Mouse (Mus musculus): ENCODE data around the gene St5. TPM values are rescaled to one million over a fixed set of nuclear protein-coding genes. Genes with fewer than 3 reads are reported as not detected.

St5 gene
- polyA plus RNA-seq, 1 experiment from 2014 or later = 68.7 TPM

DNA sequence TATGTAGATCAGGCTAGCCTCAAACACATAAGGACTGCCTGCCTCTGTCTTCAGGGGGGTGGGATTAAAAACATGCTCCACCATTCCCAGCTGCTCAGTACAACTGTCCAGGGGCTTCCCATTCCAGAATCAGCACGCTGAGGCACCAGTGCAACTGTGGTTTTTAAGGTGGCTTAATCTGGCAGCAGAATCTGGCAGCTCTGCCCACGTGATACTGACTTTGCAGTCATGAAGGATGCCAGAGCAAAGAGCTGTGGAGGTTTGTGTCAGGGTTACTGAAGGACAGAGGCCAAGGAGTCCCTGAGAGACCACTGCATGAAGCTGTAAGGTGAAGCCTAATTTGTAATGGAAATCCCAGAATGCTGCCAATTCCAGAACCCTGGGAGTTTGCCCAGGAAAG lies 192.6 kb downstream of the St5 start:
- no peak overlapping the region for H3K9ac ChIP-seq (ENCODE audit: low read length)
- no peaks in the 10 kb centered on the region for H3K27me3 ChIP-seq (replicated peaks; ENCODE audit: control insufficient read depth, insufficient read depth, low read length)
- H3K4me3 ChIP-seq (ENCODE audit: low read depth, low read length) = no peak overlapping the region
- no peaks in the 10 kb centered on the region for H3K36me3 ChIP-seq (ENCODE audit: control insufficient read depth, insufficient read depth, low read length)
- no peaks in the 10 kb centered on the region for H3K4me1 ChIP-seq (replicated peaks; ENCODE audit: control insufficient read depth, insufficient read depth, low read length)
- H3K27ac ChIP-seq (ENCODE audit: low read depth) = no peak overlapping the region
- no peak for ATAC-seq (replicated peaks; ENCODE audit: low FRiP score, low TSS enrichment, low read depth)
- no peaks in the 10 kb centered on the region for H3K9me3 ChIP-seq (ENCODE audit: control insufficient read depth, low read length)
- H3K4me2 ChIP-seq (ENCODE audit: low read length) = no peak overlapping the region
- no peak for DNase-seq (ENCODE audit: low spot score)
- WGBS = 64% methylated on average over 2 of the region's 2 CpGs

GRCm38 (mm10) chr7:109508034-109508433 lies 195.4 kb downstream of the St5 start, which contains the start of gene Trim66:
TSS of gene Trim66 (minus strand) at chr7:109508134.
- Histone ChIP-seq H3K36me3 (ENCODE audit: control insufficient read depth, insufficient read depth, low read length) (no peaks in the 10 kb centered on the region), H3K27ac (ENCODE audit: low read depth) (no peak within 1 kb of the TSS), H3K4me1 (replicated peaks; ENCODE audit: control insufficient read depth, insufficient read depth, low read length) (no peaks in the 10 kb centered on the region), H3K9ac (ENCODE audit: low read length) (no peak within 1 kb of the TSS), H3K9me3 (ENCODE audit: control insufficient read depth, low read length) (no peaks in the 10 kb centered on the region), H3K4me2 (ENCODE audit: low read length) (no peak within 1 kb of the TSS), H3K27me3 (replicated peaks; ENCODE audit: control insufficient read depth, insufficient read depth, low read length) (no peaks in the 10 kb centered on the region), H3K4me3 (ENCODE audit: low read depth, low read length) (no peak within 1 kb of the TSS)
- DNase-seq (ENCODE audit: low spot score) = no peak
- ATAC-seq (replicated peaks; ENCODE audit: low FRiP score, low TSS enrichment, low read depth) = no peak
- WGBS = 88% methylated on average over 4 of the region's 4 CpGs

- Histone ChIP-seq H3K4me2 (ENCODE audit: low read length) (no peak overlapping the region), H3K36me3 (ENCODE audit: control insufficient read depth, insufficient read depth, low read length) (no peaks in the 10 kb centered on the region), H3K4me3 (ENCODE audit: low read depth, low read length) (no peak overlapping the region), H3K9ac (ENCODE audit: low read length) (no peak overlapping the region), H3K27me3 (replicated peaks; ENCODE audit: control insufficient read depth, insufficient read depth, low read length) (no peaks in the 10 kb centered on the region), H3K4me1 (replicated peaks; ENCODE audit: control insufficient read depth, insufficient read depth, low read length) (no peaks in the 10 kb centered on the region), H3K27ac (ENCODE audit: low read depth) (no peak overlapping the region), H3K9me3 (ENCODE audit: control insufficient read depth, low read length) (no peaks in the 10 kb centered on the region)
- WGBS = 53% methylated on average over 9 of the region's 9 CpGs
- DNase-seq (ENCODE audit: low spot score) = no peak
- no peak for ATAC-seq (replicated peaks; ENCODE audit: low FRiP score, low TSS enrichment, low read depth)
These were observed 195.8 kb downstream of the St5 start for GRCm38 (mm10) chr7:109507572-109507971.

DNA sequence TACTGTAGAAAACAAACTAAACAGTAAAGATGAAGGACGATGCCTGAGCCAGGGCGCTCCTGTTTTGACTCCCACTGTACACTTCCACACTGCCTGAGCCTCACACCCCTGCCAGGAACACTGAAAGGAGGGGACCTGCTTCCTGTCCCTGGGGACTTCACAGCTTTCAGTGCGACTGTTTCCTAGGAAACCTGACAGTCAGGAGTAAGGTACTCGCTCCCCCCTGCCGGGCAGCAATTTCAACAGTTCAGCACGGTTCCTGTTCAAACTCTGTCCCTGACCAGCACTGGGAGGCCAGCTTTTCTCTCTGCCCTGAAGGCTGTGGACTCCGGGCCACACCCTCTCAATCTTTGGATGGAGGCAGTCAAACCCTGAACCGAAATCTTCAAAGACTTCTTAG lies 196.3 kb downstream of the St5 start:
- H3K4me1 ChIP-seq (replicated peaks; ENCODE audit: control insufficient read depth, insufficient read depth, low read length) = no peaks in the 10 kb centered on the region
- no peak overlapping the region for H3K27ac ChIP-seq (ENCODE audit: low read depth)
- no peak overlapping the region for H3K4me3 ChIP-seq (ENCODE audit: low read depth, low read length)
- 9% methylated on average over 8 of the region's 8 CpGs for WGBS
- ATAC-seq (replicated peaks; ENCODE audit: low FRiP score, low TSS enrichment, low read depth) (no peak), DNase-seq (ENCODE audit: low spot score) (no peak)
- H3K9ac ChIP-seq (ENCODE audit: low read length) = no peak overlapping the region
- no peaks in the 10 kb centered on the region for H3K27me3 ChIP-seq (replicated peaks; ENCODE audit: control insufficient read depth, insufficient read depth, low read length)
- H3K36me3 ChIP-seq (ENCODE audit: control insufficient read depth, insufficient read depth, low read length) = no peaks in the 10 kb centered on the region
- no peaks in the 10 kb centered on the region for H3K9me3 ChIP-seq (ENCODE audit: control insufficient read depth, low read length)
- no peak overlapping the region for H3K4me2 ChIP-seq (ENCODE audit: low read length)

DNA sequence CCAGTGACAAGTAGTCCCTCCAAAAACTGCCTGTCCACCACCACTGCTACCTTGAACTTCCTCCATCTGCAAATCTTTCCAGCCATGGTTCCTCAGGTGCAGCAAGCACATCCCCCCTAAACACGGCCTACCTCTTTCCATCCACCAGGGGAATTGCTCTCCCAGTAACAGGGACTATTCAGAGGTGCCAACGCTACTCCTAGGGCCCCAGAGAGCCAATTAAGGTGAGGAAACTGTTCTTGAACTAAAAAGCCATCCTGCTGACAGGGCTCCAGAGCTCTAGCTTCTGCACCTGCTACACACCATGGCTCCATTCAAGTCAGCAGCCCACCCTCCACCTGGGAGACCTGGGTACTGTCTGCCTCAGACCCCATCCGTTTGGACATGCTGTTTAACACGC lies 205.9 kb downstream of the St5 start:
- no peak overlapping the region for H3K9ac ChIP-seq (ENCODE audit: low read length)
- no peaks in the 10 kb centered on the region for H3K36me3 ChIP-seq (ENCODE audit: control insufficient read depth, insufficient read depth, low read length)
- 69% methylated on average over 4 of the region's 4 CpGs for whole genome bisulfite sequencing
- ATAC-seq (replicated peaks; ENCODE audit: low FRiP score, low TSS enrichment, low read depth) (no peak), DNase-seq (ENCODE audit: low spot score) (no peak)
- H3K4me2 ChIP-seq (ENCODE audit: low read length) = no peak overlapping the region
- H3K27ac ChIP-seq (ENCODE audit: low read depth) = no peak overlapping the region
- H3K4me1 ChIP-seq (replicated peaks; ENCODE audit: control insufficient read depth, insufficient read depth, low read length) = no peaks in the 10 kb centered on the region; the same call in 1 of the 2 replicates
- H3K4me3 ChIP-seq (ENCODE audit: low read depth, low read length) = no peak overlapping the region
- peaks cover 12% of the 10 kb centered on the region; the same call in 1 of the 2 replicates for H3K27me3 ChIP-seq (replicated peaks; ENCODE audit: control insufficient read depth, insufficient read depth, low read length)
- no peaks in the 10 kb centered on the region for H3K9me3 ChIP-seq (ENCODE audit: control insufficient read depth, low read length)

DNA sequence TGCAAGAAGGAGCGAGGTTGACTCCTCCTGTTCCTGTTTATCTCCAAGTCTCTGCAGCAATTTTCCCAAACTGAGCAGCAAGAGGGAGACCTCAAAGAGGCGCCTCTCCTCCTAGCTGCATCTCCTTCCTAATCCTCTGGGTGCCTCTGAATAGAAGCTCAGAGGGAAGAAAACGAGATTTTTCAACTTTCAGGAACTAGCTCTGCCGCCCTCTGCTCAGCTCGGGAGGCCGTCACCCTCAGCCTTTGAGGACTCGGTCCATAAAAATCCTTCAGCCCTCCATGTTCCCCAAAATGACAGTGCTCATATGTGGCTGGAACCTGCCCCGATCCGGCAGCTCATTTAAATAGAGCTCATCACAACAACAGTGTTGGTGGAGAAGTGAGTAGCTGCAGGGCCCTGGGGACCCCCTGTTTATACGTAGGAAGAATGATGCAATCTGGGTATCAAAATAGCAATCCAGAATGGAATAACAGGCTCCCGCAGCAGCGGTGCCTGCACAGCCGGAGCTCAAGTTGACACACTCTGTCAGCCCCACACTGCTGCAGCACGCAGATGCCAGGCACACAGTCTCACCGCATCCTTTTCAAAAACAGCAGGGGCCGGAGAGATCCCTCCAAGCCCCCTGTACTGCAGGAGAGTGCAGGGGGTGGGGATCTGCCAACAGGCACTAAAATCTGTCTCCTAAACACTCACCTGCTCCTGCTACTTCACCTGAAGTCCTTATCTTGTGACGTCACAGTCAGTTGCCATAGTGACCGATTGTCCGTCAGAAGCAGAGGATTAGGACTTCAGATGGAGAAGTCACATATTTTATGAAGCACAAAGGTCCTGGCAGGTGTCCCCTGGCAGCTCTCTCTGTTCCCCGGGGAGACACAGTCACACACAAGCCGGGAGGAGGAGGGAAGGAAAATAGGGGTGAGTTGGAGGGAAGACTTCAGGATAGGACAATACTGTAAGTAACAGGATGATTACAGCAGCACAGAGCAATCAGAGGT lies 209.8 kb downstream of the St5 start:
- ATAC-seq (replicated peaks; ENCODE audit: low FRiP score, low TSS enrichment, low read depth) (0 out of 2 replicates have a peak, but pooled peaks have one; percentile 40), DNase-seq (ENCODE audit: low spot score) (peak; percentile 56)
- H3K4me1 ChIP-seq (replicated peaks; ENCODE audit: control insufficient read depth, insufficient read depth, low read length) = no peaks in the 10 kb centered on the region; the same call in 1 of the 2 replicates
- peaks cover 12% of the 10 kb centered on the region; the same call in 1 of the 2 replicates for H3K27me3 ChIP-seq (replicated peaks; ENCODE audit: control insufficient read depth, insufficient read depth, low read length)
- H3K4me3 ChIP-seq (ENCODE audit: low read depth, low read length) = no peak overlapping the region
- WGBS = 16% methylated on average over 21 of the region's 21 CpGs
- H3K4me2 ChIP-seq (ENCODE audit: low read length) = peak overlapping the region; percentile 33
- H3K27ac ChIP-seq (ENCODE audit: low read depth) = no peak overlapping the region
- H3K9ac ChIP-seq (ENCODE audit: low read length) = no peak overlapping the region
- H3K36me3 ChIP-seq (ENCODE audit: control insufficient read depth, insufficient read depth, low read length) = no peaks in the 10 kb centered on the region
- no peaks in the 10 kb centered on the region for H3K9me3 ChIP-seq (ENCODE audit: control insufficient read depth, low read length)

- H3K4me2 ChIP-seq (ENCODE audit: low read length) = no peak overlapping the region
- no peak for ATAC-seq (replicated peaks; ENCODE audit: low FRiP score, low TSS enrichment, low read depth)
These were observed 210.6 kb downstream of the St5 start for GRCm38 (mm10) chr7:109492616-109493318.

DNA sequence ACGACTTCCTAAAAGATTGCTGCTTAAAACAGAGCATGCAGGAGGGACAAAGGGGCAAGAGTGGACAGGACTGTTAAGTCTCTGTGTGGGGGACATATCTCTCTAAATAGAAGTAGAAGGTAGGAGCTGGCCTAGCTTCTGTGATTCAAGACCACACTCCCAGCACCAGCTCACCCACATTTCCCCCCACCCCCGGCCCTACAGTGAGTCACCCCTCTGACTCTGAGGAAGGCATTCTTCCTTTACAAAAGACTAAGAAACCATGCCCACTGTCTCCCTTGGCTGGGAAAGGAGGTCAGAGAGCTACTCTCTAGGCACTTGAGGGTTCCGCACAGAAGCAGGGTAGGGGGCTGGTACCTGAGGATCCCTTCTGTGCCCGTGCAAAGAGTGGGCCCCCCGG lies 219.2 kb downstream of the St5 start:
- no peak overlapping the region for H3K4me2 ChIP-seq (ENCODE audit: low read length)
- no peak overlapping the region for H3K27ac ChIP-seq (ENCODE audit: low read depth)
- H3K4me3 ChIP-seq (ENCODE audit: low read depth, low read length) = no peak overlapping the region
- H3K4me1 ChIP-seq (replicated peaks; ENCODE audit: control insufficient read depth, insufficient read depth, low read length) = no peaks in the 10 kb centered on the region
- WGBS = 75% methylated on average over 5 of the region's 5 CpGs
- DNase-seq (ENCODE audit: low spot score) = no peak
- no peaks in the 10 kb centered on the region for H3K36me3 ChIP-seq (ENCODE audit: control insufficient read depth, insufficient read depth, low read length)
- H3K27me3 ChIP-seq (replicated peaks; ENCODE audit: control insufficient read depth, insufficient read depth, low read length) = no peaks in the 10 kb centered on the region
- ATAC-seq (replicated peaks; ENCODE audit: low FRiP score, low TSS enrichment, low read depth) = no peak
- H3K9ac ChIP-seq (ENCODE audit: low read length) = no peak overlapping the region
- no peaks in the 10 kb centered on the region for H3K9me3 ChIP-seq (ENCODE audit: control insufficient read depth, low read length)

More at GRCm38 (mm10) chr7:109492616-109493318, 210.6 kb downstream of the St5 start:
- DNase-seq (ENCODE audit: low spot score) = no peak
- Histone ChIP-seq H3K9me3 (ENCODE audit: control insufficient read depth, low read length) (no peaks in the 10 kb centered on the region), H3K9ac (ENCODE audit: low read length) (no peak overlapping the region), H3K27ac (ENCODE audit: low read depth) (no peak overlapping the region), H3K4me1 (replicated peaks; ENCODE audit: control insufficient read depth, insufficient read depth, low read length) (no peaks in the 10 kb centered on the region; the same call in 1 of the 2 replicates), H3K27me3 (replicated peaks; ENCODE audit: control insufficient read depth, insufficient read depth, low read length) (peaks cover 12% of the 10 kb centered on the region; the same call in 1 of the 2 replicates), H3K36me3 (ENCODE audit: control insufficient read depth, insufficient read depth, low read length) (no peaks in the 10 kb centered on the region), H3K4me3 (ENCODE audit: low read depth, low read length) (no peak overlapping the region)
- WGBS = 59% methylated on average over 18 of the region's 18 CpGs

Data from intestine, embryonic 14.5 days (tissue).